Mouse (Mus musculus) thymus, postnatal 4 days (tissue): Measurements from ENCODE around the gene C1ql1.

Source experiments
- DNase-seq: peaks from one replicate; pipeline ENCODE4 v3.0.0; 2021

The C1ql1 gene

DNA sequence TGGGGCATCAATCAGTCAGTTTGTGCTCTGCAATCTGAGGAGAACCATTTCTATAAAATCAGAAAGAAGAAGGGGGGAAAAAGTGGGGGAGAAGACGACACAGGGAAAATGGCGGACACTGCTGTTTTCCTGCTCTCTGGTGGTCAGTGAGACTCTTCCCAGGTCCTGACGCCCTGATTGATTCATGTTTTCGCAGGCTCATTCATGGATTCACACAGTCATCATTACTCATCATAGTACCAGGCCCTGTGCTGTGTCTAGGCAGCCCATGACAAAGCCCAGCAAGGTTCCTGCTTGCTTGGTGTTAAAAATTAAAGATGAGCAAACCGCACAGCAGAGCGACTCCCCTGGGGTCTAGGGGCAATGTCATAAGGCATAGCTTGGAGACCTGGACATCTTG is 11.9 kb upstream of the C1ql1 start:
- DNase-seq = no peak

DNA sequence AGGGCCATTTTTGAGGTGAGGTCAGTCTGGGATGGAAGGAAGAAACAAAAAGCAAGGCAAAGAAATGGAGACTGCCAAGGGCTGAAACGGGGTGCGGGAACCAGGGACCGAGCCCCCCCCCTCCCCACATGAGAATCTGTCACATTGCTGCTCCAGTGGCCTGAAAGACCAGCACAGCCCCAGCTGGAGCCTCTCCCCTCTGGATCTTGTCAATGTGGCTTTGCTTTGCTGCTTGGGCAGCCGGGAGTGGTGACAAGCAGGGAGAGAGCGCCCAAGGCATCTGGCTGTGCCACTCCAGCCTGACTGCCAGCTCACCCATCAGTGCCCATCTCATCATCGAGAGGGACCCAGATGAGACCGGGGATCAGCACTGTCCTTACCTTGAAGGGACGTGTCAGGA is 11.2 kb upstream of the C1ql1 start:
- no peak for DNase-seq

DNA sequence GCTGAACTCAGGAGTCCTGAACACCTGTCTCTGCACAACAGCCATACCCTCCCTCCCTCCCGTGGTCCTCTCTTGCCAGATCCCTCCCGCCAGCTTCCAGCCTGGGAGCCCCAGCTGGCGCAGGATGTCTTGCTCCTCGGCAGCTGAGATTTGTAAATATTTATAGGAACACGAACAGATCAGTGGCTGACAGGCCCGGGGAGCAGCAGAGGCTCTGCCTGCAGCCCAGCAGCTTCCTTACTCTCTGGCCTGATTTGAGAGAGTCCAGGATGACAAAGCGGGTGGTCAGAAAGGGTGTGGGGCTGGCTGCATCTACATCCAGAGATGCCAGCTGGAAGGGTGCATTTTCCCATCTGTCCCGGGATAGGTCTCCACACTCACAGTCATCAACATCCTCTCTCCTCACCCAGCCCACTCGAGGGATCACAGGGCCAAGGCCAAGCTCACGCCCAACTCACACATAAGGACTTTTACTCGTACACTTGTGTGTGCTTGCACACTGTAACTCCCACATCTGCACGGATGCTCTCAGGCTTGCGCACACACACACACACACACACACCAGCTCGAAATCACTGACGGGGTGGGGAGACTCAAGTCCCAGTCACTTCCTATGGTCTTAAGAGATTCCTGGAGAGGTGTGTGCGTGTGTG is 10.6 kb upstream of the C1ql1 start:
- DNase-seq = no peak

DNA sequence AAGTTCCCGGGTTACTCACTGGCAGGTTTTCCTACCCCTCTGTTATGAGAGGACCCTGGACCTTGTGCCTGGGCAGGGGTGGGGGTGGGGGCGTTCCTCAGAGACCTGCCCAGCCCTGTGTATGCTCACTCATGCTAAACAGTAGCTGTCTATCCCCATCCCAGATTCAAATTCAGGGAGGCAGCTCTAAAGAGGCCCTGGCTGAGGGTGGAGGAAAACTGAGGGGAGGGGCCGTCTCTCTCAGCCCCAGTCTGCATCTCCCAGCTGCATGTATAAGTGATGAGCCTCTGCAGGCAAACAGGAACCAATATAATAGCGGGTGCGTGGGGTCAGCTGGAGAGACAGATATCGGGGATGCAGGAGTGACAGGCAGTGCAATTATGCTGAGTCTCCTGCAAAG is 6.4 kb upstream of the C1ql1 start:
- no peak for DNase-seq

DNA sequence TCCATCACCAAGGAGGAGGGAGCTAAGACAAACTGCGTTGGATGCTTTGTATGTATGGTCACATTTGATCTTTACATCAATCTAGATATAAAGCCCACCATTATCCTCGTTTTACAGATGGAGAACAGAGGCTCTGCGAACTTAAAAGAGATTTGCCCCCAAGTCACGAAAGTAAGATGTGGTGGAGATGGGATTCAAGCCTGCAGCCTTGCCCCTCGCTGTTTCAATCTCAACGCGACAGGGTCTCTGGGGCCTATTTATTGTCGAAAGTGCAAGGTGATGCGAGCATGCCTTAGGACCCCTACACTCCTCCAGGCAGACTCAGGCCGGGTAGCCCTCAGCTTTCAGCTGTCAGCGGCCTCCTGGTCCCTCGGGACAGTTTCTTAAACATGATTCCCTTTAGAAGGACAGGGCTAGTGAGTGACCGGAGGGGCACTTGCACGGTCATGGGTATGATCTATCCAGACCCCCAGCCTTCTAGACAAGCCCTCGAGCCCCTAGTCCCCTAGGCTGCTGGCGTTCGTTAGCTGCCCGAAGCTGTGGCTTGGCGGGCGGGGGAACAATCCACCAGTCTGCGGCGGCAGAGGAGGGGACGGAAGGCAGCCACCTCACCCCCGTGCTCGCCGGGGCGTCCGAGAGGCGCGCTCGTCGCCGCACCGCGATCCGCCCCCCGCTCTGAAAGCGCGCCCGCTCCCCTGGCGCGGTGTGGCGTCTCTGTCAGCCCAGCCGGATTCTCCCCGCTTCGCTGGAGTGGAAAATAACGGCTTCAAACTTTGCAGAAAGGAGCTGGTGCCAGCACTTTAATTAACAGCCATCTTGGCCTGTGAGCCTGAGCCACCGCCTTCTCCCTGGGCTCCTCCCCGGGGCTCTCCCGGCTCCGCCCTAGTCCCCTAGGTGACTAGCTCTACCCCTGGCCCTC is 1.8 kb upstream of the C1ql1 start:
- DNase-seq = peak; percentile 52

DNA sequence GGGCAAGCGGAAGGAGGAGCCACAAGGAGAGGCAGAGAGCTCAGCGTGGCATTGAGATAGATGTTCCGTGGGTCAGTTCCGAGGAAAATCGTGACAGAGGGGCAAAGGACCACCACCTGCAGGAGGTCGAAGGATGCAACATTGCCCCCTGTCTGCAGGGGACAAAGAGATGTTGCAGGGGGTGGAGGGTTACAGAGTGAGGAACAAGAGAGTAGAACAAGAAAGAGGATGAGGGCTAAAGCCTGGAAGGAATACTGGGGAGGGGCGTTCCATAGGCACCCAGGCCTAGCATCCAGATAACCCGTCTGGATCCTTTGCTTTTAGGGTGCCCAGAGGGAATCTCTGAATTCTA is 480 bp upstream of the C1ql1 start:
- DNase-seq = peak; percentile 47

DNA sequence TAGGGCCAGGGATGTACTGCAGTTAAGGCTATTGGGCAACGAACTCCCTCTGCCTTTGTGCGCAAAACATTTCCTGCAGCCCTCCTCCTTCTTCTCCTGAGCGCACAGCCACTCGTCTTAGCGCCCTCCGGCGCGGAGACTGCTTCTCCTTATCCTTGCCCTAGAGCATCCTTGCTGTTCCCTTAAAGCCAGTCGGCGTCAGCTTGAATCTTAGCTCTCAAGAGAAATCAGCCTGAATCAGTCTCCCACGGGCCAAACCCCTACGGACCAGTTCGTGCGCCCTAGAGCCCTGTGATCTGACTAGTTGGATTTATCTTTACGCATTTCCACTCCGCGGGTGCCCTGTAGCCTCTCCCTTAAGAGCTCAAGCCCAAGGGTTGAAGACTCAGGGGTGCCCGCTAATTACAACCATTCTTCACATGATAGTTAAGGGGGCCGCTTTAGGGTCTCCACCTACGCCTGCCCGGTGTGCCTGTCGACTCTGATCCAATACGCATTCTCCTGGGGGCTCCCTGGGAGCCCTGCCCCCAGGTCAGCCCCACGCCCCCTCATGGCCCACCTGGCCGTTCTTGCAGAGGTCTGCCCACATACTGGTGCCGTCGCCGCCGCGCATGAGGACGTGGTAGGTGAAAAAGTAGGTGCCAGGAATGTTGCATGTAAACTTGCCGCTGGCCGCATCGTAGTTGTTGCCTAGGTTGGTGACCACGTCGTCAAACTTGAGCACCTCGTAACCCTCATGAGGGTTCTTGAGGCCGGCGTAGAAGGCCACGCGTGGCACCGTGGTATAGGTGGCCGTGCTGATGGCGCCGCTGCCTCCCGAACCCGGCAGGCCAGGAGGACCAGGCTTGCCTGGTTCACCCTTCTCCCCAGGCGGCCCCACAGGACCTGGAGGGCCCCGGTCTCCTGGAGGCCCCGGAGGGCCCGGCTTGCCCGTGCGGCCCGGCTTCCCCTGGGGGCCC is 903 bp downstream of the C1ql1 start:
- peak; percentile 22 for DNase-seq

DNA sequence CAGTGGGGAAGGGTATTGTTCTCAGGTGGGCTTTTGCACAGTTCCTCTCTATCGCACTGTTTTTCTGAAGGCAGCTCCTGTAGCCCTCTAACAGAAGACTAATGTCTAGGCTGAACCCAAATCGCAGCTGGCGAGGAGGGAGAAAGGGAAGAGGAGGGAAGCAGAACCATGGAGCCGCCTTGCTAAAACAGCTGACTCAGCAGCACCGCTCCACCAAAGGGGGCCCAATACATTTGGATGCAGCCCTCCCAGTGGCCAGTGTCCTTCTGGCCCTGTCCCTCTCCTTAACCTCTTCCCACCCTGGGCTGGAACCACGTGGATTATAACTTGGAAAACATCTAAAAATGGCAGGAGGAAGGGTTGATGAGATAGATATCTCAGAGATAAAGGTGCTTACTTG is 5.3 kb downstream of the C1ql1 start:
- DNase-seq = no peak

DNA sequence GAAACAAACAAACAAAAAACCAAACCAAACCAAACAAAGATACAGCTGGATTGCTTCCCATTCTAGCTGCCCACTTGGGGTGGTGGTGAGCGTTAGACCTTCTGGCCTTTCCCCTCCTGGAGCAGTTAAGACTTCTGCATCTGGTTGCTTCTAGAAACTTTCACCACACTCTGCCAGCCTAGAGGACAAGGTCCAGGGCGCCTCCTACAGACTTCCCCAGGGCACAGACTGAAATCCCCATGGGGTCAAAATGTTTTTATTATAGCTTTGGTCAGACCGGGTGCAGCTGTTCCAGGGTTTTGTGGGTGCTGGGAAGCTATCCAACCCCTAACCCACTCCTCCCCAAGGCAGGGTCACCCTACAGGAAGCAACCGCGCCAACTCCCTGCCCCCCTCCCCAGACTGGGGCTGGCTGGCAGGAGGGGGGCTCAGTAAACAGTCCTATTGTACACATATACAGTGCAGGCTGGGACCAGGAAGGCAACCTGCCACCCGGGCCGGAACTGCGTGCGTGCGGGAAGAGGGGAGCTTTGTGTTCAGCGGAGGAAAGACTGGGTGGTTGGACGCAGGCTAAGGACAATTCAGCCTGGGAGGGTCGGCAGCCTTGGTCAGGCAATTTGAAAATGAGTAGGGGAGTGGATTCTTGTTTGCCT is 7.3 kb downstream of the C1ql1 start:
- peak; percentile 16 for DNase-seq

DNA sequence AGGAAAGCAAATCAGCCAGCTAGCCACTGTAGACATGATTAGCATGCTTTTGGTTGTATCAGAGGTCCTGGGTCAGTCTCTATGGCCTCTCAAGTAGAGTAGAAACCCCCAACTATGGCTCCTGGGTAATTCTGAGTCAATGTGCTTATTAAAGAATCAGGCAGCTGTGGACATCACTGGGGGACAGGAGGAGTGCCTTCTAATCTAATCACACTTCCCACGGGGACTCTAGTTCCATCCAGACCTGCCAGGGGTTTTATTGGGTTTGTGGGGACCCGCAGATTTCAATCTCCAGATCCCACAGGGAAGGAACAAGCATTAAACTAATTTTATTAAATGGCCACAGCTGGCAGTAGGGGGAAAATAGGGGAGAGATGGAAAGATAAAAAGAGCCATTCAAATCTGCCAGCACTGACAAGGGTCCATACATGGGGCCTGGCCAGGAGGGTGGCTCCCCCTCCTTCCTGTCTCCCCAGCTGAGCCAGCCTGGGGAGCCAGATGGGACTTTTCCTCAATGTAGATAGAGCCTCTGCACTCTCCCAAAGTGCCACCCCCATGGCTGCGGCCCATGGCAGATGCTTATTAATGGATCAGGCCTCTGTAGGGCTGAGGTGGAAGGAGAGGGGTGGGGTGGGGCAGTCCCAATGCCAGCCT is 8.8 kb downstream of the C1ql1 start:
- no peak for DNase-seq

DNA sequence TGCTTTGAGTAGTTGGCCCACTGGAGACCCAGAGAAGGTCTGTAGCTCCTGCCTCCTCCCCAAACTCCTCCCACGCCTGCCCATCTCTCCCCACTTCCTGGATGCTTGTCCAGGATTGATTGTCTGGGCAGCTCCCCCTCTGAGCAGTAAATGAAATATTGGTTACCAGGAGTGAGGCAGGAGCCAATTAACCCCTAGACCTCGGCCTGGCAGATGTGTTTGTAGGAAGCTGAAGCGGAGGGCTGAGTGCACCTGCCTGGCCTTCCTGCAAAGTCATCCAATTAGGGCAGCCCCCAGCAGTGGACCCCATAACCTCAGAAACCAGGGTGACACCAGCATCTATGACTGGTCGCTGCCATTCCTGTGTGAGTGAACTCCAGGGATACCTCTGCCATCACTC is 10.2 kb downstream of the C1ql1 start:
- no peak for DNase-seq

DNA sequence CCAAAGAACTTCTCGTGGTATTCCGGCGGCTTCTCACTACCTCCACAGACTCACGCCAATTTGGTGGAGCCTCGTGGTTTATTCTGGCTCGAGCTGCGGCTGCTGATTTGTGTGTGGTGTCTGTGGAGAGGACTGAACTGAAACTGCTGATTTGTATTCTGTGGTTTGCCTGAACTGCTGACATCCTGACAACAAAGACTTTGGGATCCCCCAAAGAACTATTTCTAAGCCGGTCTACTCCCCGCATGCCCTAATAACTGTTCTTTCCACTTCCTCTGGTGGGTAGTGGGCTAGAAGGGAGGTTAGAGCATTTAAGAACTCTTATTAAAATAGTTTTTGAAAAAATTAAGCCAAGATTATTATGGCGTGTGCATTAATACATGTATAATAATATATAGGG is 15.8 kb downstream of the C1ql1 start:
- DNase-seq = no peak

DNA sequence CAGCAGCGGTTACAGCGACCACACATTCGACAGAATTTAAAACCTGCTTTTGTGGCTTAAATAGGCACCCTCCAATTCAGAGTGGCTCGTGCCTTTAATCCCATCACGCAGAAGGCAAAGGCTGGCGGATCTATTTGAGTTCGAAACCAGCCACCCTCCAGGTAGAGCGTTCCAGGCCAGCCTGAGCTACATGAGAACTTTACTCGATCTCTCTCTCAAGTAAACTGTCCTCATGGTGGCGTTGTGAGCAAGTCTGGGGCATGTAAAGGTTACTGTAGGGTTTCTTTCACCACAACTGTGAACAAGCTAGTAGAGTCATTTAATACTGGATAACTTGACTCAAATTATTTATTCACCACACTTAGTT is 21.2 kb downstream of the C1ql1 start:
- DNase-seq = peak; percentile 77

DNA sequence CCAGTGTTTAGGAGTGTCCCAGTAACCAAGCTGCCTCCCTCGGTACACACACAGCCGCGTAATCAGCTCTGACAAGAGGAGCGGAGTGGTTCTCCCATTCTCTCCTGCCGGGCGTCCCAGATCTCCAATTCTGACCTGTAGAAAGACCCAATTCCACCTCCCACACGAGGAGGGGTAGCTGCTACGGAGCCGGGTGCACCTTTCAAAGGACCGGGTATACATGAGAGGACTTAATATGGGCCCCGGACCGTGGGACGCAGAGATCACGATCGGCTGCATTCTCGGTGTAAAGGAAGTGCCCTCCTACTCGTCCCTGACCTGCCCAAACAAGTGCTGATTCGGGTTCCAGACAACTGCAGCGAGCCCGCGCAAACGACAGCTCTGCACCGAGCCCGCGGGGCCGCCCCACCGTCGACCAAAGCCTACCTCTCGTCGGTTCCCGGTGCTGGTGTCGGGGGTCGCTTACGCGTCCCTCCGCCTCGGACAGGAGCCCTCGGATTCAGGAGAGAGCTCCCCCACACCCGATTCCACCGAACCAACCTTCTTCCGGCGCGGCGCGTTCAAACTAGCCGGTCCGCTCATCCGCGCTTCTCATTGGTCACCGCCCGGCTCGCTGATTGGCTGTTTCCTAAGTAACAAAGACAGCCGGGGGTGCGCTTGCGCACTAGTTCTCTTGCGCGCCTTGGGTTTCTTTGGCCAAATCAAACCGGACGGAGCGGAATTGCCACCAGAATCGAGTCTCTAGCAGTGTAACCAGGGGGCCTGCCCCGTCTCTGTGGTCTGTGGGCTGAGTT is 21.7 kb downstream of the C1ql1 start, which contains the start of gene Kif18b:
TSS of gene Kif18b (minus strand) at position 568 of the 794 bp plus-strand sequence.
- DNase-seq = peak; percentile 94

DNA sequence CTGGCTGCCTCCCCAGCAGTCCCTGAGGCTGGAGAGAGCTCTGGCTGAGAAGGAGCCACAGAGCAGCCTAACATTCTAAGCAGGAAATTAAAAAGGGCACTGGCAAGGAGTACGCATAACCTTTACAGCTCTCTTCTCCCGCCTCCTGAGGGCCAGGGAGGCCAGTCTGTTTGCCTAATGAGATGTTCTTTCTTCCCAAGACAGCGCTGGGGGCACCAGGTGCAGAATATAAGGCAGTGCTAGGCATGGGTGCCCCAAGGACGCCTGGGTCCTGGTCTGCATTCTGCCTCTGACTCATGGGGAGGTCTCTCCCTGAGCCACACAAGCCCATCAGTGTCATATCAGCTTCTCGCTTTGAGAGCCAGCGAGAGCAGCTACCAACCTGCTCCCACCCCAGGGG is 25.0 kb downstream of the C1ql1 start:
- no peak for DNase-seq

DNA sequence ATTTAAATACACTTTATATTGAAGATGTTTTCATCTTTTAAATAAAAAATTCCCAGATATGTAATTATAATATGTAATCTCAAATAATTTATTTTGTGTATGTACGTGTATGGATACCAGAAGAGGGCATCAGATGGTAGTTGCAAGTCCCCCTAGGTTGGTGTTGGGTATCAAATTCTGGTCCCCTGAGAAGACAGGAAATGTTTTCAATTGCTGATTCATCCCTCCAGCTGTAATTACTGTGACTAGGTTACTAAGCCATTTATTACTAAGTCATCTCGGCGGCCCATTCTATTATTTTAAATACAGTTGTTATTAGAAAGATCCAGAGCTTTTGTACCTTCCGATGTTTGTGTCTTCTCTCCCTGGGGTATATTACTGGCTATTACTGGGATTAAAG is 28.4 kb downstream of the C1ql1 start:
- DNase-seq = no peak

DNA sequence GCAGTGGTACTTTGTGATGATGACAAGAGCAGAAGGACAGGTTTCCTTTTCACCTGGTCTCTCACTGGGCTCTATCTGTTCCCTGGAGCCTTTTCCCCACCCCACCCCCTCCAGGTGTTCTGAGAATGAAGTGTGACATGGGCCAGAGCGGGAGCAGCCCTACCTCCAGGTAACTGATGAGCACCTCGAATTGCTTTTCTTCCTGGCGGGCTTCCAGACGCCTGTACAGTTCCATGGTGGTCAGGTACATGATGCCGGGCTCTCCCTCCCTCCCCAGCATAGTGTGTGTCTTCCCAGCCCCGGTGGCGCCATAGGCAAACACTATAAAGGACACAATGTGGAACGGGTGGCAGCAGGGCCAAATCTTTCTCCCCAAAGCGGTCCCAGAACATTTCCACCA is 31.1 kb downstream of the C1ql1 start:
- DNase-seq = no peak

DNA sequence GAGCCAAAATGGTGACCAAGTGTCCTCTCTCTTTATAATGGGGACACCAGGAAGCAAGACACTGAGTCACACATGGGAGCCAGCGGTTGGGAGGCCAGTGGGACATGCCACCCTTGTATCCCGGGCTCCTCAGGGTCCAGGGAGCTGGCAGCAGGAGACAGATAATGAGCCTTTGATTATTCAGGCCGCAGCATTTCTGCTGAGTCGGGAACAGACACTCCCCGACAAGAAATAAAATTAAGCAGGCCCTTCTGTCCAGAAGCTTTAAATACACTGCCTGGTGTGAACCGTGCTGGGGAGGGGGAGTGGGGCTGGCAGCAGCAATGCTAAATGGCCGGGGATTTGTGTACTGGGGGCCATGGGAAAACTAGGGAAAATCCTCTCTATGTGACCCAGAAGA is 35.1 kb downstream of the C1ql1 start:
- DNase-seq = no peak

DNA sequence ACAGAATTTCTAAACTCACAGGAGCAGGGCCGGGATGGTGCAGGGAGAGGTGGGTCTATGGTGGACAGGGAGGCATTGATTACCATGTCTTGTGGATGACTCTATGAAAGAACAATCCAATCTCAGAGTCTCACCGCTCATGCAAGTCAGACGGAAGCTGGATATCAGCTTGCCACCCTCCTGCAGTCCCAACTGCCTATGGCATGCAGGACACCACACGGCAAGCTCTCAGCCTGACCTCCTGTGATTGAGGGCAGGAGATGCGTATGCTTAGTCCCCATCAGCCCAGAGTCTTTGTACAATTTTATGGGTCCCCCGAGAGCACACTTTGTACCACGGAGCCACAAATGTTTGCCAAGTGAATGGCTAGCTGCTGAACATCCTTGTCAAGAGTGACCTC is 42.8 kb downstream of the C1ql1 start:
- no peak for DNase-seq

DNA sequence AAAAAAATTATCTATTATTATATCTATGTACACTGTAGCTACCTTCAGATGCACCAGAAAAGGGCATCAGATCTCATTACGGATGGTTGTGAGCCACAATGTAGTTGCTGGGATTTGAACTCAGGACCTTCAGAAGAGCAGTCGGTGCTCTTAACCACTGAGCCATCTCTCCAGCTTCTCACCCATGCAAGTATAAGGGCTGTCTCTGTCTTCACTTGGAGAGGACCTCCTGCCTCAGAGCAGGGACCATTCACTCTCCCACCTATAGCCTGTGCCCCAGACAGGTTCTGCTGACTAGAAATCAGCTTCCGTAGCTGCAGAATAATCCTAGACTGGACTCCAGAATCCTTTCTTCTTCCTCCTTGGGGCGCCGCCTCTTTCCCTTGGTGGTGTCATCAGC is 44.4 kb downstream of the C1ql1 start:
- DNase-seq = no peak

DNA sequence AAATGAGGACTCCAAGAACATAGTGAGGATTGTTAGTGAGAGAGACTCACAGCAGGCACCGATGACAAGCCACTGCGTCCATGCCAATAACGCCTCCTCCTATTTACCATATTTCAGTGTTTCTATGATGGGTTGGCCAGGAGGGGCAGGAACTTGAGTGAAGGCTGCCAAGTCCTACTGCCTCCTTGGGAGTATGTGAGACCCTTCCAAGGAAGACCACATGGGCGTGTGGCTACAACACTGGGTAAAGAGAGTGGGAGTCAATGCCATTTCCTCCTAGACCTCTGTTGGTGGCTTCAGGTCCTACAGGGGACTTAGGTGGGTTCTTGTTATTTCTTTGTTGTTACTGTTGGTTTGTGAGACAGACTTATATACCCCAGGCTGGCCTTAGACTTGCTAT is 45.3 kb downstream of the C1ql1 start:
- DNase-seq = no peak

DNA sequence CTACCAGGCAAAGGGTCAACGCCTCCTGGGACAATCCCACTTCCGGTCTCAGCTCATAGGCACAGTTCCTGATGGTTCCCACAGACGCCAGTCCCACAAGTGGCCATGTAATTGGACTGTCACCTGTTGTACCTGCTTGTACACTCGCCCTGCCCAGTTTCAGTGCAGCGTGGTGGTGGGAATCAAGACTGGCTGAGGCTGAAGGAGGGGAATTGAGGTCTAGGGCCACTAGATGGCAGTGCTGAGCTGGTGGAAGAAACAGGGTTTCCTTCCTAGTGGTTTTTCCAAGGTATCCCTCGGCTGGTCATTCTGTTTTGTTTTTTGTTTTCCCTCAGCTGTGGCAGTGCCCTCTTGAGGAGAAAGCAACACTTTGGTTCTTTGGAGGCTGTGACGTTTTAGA is 45.7 kb downstream of the C1ql1 start, which contains the start of gene Gfap:
TSS of gene Gfap (minus strand) at position 150 of the 400 bp plus-strand sequence.
- peak; percentile 81 for DNase-seq
